Mouse (Mus musculus): ENCODE data around the gene Xdh. TPM values are rescaled to one million over a fixed set of nuclear protein-coding genes. Genes with fewer than 3 reads are reported as not detected.

The Xdh gene
- total RNA-seq, 4 experiments from 2014 or later: 121 to 178 (median 130) TPM

DNA sequence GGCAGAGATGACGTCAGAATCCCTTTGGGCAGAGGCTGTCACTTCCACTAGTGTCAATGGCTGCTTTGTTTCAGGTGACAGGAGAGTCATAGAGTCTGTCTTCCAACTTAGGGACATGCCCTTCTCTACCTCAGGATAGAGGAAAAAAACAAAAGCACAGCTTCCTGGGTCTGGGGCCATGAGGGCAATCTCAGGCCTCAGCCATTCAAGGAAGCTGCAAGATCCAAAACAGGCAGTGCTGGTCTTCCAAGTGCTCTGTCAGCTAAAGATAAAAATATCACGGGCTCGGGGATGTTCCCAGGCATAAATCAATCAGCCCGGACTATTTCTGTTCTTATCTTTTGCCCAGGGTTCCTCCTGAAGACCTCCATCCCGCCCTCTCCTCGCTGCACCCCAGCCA is 68.7 kb downstream of the Xdh start:
- DNase-seq (ENCODE audit: low spot score): no peak

DNA sequence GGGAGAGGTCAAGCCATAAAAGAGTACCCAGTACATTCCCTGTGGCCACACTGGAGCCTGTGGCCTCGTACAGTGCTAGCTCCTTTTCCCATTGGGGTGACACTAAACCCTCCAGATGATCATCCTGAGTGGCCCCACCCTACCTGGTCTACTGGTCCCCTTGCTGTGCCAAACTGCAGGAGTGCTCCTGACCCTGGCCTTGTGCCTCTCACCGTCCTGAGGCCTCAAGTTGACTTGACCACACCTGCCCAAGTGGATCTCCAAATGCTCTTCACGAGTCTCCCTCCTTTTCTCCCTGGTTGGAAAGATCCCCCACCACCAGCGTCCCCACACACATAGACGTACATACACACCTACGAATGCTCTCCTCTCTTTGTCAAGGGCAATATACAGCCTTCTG is 69.7 kb downstream of the Xdh start:
- no peak for DNase-seq (ENCODE audit: low spot score)

DNA sequence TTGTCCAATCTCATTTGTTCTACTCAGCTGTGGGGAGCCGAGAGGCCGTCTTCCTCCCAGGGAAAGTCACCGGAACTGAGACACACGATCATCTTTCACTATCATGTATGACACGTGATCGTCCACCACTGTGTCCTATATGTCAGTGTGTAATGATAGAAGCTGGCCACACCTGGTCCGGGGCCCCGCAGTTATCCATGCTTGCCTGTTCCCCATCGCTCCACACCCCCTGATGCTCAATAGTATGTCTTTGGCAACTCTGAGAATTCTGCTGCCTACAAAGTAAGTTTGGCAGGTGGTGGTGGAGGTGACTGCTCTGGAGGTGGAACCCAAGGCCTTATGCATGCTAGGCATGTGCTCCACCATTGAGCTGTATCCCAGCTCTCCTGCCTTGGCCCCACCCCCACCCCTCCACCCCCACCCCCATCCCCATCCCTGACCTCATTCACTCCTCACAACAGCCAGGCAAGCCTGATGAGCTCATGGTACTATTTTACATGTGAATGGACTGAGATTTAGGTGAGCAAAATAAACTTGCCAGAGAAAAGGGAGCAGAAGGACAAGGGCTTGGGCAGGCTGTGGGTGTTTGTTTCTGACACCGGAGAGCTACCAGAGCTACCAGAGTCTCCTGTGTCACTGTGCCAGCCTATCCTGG is 70.6 kb downstream of the Xdh start:
- DNase-seq (ENCODE audit: low spot score): no peak

DNA sequence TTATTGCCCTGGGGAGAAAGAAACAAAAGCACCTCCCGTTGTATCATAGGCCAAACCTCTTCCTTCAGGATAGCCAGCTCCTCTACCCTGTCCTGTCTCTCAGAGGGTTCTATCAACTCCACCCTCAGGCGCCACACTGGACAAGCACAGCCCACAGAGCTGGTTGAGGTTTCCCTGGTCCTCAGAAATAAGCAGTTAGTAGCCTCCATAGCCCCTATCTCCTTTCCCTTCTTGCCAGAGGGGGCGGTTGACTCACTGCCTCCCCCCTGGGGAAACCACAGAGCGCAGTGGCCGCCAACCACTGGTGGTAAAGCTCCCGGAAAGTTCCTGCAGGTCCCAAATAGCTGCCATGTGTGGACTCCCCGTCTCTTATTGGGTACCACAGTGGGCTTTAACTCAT is 74.3 kb downstream of the Xdh start:
- DNase-seq (ENCODE audit: low spot score): no peak

DNA sequence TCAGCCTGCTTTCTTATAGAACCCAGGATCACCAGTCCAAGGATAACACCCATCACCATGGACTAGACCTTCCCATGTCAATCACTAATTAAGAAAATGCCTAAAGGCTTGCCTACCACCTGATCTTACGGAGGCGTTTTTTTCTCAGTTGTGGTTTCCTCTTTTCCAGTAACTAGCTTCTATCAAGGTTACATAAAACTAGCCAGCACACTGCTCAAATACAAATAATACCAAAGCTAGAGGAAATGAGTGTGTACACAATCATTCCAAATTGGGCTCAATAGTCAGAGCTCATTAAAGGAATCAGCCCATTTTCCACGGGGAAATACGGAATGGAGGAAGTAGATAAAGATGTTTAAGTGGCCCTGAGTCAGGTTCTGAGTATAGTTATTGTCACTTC is 74.7 kb downstream of the Xdh start:
- no peak for DNase-seq (ENCODE audit: low spot score)

DNA sequence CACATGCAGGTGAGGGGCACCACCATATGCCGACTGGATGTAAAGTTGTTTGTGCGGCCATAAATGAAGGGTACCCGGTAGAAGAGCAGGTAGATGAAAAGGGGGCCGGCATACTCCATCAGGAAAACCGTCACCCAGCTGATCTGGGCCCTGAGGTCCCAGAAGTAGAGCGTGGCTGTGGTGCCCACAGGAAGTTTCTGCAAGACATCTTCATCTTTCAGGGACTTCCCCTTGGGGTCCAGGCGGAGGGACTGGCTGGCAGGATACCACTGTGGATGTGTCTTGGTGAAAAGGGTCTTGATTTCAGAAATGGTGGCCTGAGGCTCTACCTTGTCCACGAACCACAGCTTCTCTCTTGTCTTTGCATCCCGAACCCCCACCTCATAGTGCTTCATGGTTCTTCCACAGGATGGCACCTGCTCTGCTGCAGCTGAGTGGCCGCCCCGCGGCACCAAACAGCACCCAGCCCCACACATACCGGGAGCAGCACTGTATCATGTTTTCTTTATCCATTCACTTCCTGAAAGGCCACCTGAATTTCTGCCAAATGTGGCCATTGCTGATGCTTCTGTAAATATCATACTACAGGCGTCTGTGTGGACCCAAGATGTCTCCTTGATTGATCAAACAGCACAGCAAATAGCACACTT is 78.9 kb downstream of the Xdh start:
- DNase-seq (ENCODE audit: low spot score): no peak

DNA sequence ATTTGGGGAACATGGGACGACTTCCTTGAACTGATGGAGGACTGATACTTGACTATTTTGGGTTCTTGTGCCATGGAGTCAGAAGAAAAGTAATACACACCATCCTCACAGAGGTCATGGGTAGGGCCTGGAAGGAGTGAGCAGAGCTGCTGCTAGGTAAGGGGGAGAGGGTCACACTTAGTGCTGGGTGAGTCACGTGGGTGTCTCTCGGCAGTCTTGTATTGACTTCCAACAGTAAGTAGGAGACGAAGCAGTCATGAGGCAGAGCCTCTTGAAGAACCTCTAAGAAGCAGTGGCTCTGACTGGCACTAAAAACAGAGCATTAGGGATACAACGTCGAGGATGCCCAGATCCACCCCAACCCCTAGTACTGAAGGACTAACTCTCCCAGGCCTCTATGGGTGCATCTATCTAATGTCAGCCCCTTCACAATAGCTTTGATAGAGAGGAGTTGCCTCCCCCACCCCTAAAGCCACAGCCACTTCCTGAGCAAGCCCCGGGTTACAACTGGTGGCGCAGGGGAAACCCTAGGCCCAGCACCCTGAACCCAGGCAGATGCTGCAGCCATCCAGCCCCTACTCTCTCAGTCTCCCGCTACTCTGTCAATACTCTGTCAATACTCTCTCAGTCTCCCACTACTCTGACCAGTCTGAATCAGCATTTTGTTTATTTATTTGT is 80.8 kb downstream of the Xdh start:
- no peak for DNase-seq (ENCODE audit: low spot score)

DNA sequence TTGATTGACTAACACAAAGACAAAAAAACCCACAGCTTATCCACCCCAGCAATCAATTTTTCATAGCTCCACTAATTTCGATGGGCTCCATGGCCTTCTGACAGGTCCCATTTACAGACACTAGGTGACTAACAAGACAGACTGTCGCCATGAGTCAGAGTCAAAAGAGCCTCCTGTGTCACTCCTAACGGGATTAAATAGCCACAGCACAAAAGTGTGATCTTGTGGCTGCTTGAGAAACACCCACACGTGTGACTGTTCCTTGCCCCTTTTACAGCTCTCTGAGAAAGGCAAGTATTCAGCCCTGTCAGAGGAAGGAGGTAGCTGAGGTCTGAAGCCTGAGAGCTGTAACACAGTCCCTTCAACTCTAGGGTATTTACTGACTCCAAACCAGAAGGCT is 96.3 kb downstream of the Xdh start:
- no peak for DNase-seq (ENCODE audit: low spot score)

DNA sequence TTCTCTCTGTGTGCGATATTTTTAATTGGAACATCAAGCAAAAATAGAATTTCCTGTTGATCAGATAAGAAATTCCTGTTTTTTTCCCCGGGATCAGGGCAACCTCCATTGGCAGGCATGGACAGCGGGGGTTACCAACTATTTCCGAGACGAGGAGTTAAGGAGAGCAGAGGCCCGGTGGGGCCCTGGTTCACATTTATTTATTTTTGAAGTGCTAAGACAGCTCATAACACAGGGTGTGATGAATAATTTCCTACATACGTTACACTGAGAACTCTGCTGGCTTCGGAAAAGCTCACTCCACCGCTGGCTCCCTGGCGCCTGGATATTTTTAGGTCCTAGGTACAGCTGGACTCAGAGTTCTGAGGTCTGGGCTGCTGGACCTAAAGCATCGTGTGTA is 97.0 kb downstream of the Xdh start:
- DNase-seq (ENCODE audit: low spot score): no peak

DNA sequence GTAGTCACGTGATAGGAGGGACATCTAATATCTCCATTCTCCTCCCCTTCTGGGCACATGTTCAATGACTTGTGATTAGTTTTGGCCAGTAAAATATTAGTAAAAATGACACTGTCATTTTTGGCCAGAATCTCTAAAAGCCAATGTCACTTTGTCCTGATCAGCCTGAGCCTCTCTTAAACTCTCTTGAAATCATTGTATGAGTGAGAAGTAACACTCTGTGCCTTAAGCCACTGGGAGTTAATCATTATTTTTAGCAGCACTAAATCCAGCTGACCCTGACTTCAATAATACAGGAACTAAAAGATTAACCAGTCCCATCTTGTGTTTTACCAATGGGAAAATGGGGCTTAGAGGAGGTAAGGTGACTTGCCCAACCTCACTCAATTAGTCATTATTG is 102.6 kb downstream of the Xdh start:
- DNase-seq (ENCODE audit: low spot score): no peak

DNA sequence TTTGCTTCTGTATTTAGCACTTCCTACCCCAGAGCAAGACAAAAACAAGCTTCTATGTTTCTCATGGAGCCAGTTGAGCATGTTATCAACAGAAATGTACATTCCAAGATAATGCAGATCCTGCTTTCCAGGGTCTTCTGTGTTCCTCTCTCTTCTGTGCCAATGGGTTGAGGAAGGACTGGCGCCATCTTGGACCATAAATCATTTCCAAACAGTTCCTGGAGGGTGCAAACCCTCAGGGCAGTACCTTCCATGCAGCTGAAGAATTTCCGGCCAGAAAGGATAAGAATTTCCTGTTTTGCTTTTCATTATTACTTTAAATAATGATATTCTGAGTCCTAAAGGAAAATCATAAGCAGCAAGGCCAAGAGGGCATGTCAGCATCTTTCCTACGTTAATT is 104.4 kb downstream of the Xdh start:
- DNase-seq (ENCODE audit: low spot score): no peak

DNA sequence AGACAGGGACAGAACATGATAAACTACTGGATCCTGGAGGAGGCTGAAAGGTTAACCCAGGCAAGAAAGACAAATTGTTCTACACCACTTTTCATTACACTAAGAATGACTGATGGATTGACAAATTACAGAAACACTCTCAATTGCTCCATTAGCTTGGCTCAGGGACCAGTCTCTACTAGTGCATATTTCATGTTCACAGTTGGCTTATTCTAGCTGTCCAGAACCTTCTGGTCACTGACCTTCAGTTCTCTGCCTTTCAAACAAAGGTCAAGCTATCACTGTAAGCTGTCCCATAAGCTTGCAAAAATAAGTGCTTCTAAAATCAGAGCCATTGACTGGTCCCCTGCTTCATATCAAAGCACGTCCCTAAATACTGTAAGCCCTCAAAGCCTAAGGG is 107.0 kb downstream of the Xdh start:
- DNase-seq (ENCODE audit: low spot score): no peak

DNA sequence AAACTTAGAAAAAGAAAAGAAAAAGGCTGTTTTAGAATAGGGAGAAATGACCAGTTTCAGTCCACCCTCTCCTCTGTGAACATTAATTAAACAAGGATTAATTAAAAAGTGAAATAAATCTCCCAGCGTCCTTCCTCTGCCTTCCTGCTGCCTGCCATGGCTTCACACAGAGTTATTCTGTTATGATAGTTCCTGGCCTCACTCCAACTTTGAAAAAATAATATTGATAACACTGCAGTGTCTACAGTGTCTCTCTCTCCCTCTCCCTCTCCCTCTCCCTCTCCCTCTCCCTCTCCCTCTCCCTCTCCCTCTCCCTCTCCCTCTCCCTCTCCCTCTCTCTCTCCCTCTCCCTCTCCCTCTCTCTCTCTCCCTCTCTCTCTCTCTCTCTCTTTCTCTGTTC is 110.1 kb downstream of the Xdh start:
- peak; percentile 23 for DNase-seq (ENCODE audit: low spot score)

DNA sequence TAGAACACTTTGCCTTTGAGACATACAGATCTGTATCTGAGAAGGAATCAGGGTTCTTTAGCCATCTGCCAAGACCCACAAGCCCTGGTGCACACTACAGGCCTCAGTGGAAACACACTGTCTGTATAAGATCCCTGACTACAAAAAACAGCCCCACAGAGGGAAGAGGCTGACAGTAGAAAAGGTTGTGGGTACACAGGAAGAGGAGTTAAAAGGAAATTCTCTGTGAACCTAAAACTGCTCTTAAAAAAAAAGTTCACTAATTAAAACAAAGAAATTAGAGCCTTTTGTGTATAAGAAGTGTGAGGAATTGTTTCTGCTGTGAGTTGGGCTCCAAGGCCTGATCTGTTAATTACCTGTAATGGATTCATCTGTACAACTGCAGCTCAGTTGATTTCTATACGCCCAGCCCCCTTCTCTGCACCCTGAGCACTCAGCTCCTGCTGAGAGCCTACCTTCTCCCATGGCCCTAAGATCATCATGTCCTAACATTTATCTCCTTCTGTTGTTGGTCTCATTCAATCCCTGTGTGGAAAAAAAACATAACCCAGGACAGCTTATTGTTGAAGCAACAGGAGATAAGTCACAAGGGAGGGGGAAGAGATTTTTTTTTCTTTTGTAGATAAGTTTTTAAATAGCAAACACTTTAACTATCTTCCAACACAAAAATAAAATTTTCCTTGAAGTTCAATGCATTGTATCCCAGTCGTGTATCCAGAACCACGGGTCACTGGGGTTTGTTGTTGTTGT is 110.7 kb downstream of the Xdh start:
- DNase-seq (ENCODE audit: low spot score): no peak

DNA sequence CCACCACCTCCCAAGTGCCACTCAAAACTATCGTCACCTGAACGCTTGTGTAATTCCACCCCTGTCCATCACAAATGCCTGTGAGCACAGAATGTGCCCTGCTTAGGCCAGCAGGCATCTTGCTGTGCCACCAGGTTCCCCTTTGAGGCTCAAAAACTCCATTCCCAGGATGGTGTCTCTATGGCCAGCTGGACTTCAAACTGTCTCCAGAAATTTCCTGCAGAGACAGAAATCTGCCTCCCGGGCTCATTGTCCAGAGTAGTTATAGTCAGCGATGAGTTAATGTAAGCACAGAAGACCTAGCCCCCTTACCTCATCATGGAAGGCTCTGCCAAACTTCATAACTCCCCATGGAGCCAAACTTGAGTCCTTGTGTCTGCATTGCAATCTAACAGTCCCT is 112.8 kb downstream of the Xdh start:
- no peak for DNase-seq (ENCODE audit: low spot score)

DNA sequence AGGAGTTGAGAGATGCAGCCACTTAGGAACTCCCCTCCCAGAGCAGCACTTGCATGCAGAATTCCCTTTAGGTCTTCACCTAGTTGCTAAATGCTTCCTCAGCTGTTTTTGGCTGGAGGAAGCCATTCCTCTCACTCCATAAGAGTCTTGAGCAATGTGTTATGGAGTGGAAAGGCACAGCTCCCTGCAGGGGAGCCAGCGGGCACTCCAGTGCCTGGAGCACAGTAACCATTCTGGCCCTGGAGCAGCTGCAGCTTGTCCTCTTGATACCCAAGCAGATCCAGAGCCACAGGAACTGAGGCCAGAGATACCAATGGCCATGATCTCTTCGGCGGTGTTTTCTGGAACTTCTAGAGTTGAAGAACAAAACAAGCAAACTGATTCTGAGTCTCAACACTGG is 113.4 kb downstream of the Xdh start:
- DNase-seq (ENCODE audit: low spot score): no peak

Other genes with a start within 250 kb of the Xdh start
- not detected for gene Galnt14, start 239.7 kb downstream of the Xdh start, total RNA-seq (2022)
- gene Ehd3, start 146.1 kb downstream of the Xdh start, total RNA-seq (2022): 1 to 10 TPM; 2.7 to 4.1 (median 3.2) TPM
- under 1 TPM in 3 of 4 experiments, not detected in 1; 0.19 to 0.49 (median 0.31) TPM for gene Srd5a2, start 97.7 kb upstream of the Xdh start, total RNA-seq (2022)

Measured in heart, adult 8-10 months (tissue).